Mouse (Mus musculus): ENCODE measurements around the gene Cblb.

- TF ChIP-seq CTCF (IDR thresholded peaks at IDR 0.05; ENCODE audit: low read depth) (no peak), EP300 (IDR thresholded peaks at IDR 0.05; ENCODE audit: low read depth) (no peak)
These were observed 180.0 kb downstream of the Cblb start for GRCm38 (mm10) chr16:52210844-52211606.
